Mouse (Mus musculus): ENCODE data around the gene Fut11.

GRCm38 (mm10) chr14:20750503-20750902 lies 55.7 kb downstream of the Fut11 start:
- TF ChIP-seq POLR2A (IDR thresholded peaks at IDR 0.05; ENCODE audit: borderline replicate concordance, extremely low read depth, insufficient read depth, insufficient read length, poor library complexity, severe bottlenecking) (no peak), CTCF (IDR thresholded peaks at IDR 0.05; ENCODE audit: borderline replicate concordance, extremely low read depth, insufficient read depth, insufficient read length) (no peak)

Measured in brain, embryonic 14.5 days (tissue).